In genomic region chr8:34496751-34497150, GRCm38 (mm10) we compare ENCODE assay signal across 22 mouse cellular contexts.
A peak's percentile ranks its signal among the peaks of the same experiment; 100 is the strongest.
DNase-seq lines count a peak whose midpoint lies in the region; ATAC-seq and TF ChIP-seq lines count a peak whose summit lies in the region.
"Had no signal": no experiment of that assay in that cellular context is flagged by ENCODE, and none has a peak within 500 bp of the region (broad histone marks: within the 10 kb centered on the region; RNA-seq: fewer than 3 reads in every experiment).

No protein-coding gene starts in this region.

- TF ChIP-seq EP300 in lung, postnatal 0 days (IDR thresholded peaks at IDR 0.05): peak; percentile 67; the same call in 1 of the 2 replicates

- TF ChIP-seq CTCF in lung, postnatal 0 days (IDR thresholded peaks at IDR 0.05): no peak

- intact Hi-C loops in heart, postnatal 14 days (cut with DNase I): no loop called here

- DNase-seq in frontal cortex, postnatal 36 days (ENCODE audit: low spot score in 2 of 2): no peak
- peak; percentile 23 for DNase-seq in heart, adult 11 months
- no peak for DNase-seq in heart, postnatal 14 days
- DNase-seq in heart, embryonic 10.5 days (ENCODE audit: low spot score): peak; percentile 16
- DNase-seq in lung, postnatal 0 days (ENCODE audit: low spot score): peak; percentile 33
- DNase-seq in lung, postnatal 25 days (ENCODE audit: low spot score): no peak
- DNase-seq: adrenal gland, adult 2 months; adrenal gland, adult 8-10 months; adrenal gland, postnatal 10 days; adrenal gland, postnatal 14 days; adrenal gland, postnatal 25 days; adrenal gland, postnatal 36 days; B cell, adult 2 months; cerebellum, adult 11 months; cerebellum, adult 11-12 months had no signal

- H3K36me3 ChIP-seq in heart, embryonic 10.5 days: no peaks in the 10 kb centered on the region
- H3K36me3 ChIP-seq in heart, embryonic 12.5 days: no peaks in the 10 kb centered on the region
- no peaks in the 10 kb centered on the region for H3K36me3 ChIP-seq in lung, postnatal 0 days (ENCODE audit: insufficient read depth, low read length)
- H3K36me3 ChIP-seq: G1E had no signal

- ATAC-seq in frontal cortex, adult (ENCODE audit: low TSS enrichment): peak; percentile 73
- ATAC-seq in heart, embryonic 12.5 days (ENCODE audit: insufficient number of reproducible peaks, low FRiP score): no peak
- 0 out of 2 replicates have a peak, but pooled peaks have one; percentile 26 for ATAC-seq in lung, postnatal 0 days
- ATAC-seq: activated CD4-positive, CD25-positive, alpha-beta regulatory T cell, adult 4 months; CD4-positive, CD25-positive, alpha-beta regulatory T cell, adult 4 months; Patski had no signal

- H3K4me3 ChIP-seq in heart, embryonic 10.5 days: no peak overlapping the region
- H3K4me3 ChIP-seq in heart, embryonic 12.5 days: no peak overlapping the region
- no peak overlapping the region for H3K4me3 ChIP-seq in lung, postnatal 0 days (ENCODE audit: low read depth, low read length)

- WGBS in heart, embryonic 10.5 days: 93% methylated on average over 4 of the region's 4 CpGs
- 94% methylated on average over 4 of the region's 4 CpGs for WGBS in heart, embryonic 12.5 days
- 62% methylated on average over 4 of the region's 4 CpGs for WGBS in lung, postnatal 0 days

- H3K27ac ChIP-seq in heart, embryonic 10.5 days: no peak overlapping the region
- no peak overlapping the region for H3K27ac ChIP-seq in heart, embryonic 12.5 days (ENCODE audit: poor library complexity, severe bottlenecking)
- no peak overlapping the region for H3K27ac ChIP-seq in lung, postnatal 0 days (ENCODE audit: low read length)

- H3K4me2 ChIP-seq in heart, embryonic 12.5 days: no peak overlapping the region
- no peak overlapping the region for H3K4me2 ChIP-seq in lung, postnatal 0 days (replicated peaks; ENCODE audit: low read depth, low read length)

- H3K9ac ChIP-seq in heart, embryonic 12.5 days: no peak overlapping the region
- H3K9ac ChIP-seq in lung, postnatal 0 days (replicated peaks; ENCODE audit: low read depth): no peak overlapping the region

- no peaks in the 10 kb centered on the region; the same call in 1 of the 2 replicates for H3K4me1 ChIP-seq in heart, embryonic 10.5 days
- no peaks in the 10 kb centered on the region for H3K4me1 ChIP-seq in heart, embryonic 12.5 days (replicated peaks)
- no peaks in the 10 kb centered on the region for H3K4me1 ChIP-seq in lung, postnatal 0 days (ENCODE audit: insufficient read depth, low read depth, low read length)

- no peaks in the 10 kb centered on the region for H3K9me3 ChIP-seq in heart, embryonic 10.5 days
- H3K9me3 ChIP-seq in heart, embryonic 12.5 days (replicated peaks): no peaks in the 10 kb centered on the region
- no peaks in the 10 kb centered on the region for H3K9me3 ChIP-seq in lung, postnatal 0 days (ENCODE audit: low read length)
- H3K9me3 ChIP-seq: G1E had no signal

- no peaks in the 10 kb centered on the region for H3K27me3 ChIP-seq in heart, embryonic 10.5 days (ENCODE audit: insufficient read depth, poor library complexity, severe bottlenecking)
- H3K27me3 ChIP-seq in heart, embryonic 12.5 days (replicated peaks): no peaks in the 10 kb centered on the region
- no peaks in the 10 kb centered on the region for H3K27me3 ChIP-seq in lung, postnatal 0 days (replicated peaks; ENCODE audit: insufficient read depth, low read length)
- H3K27me3 ChIP-seq: CH12.LX, Patski had no signal

Comparison
In these comparisons a context has a peak if more than half of its experiments do, and no peak if none do; other contexts are left out.
1. DNase-seq: peak in heart, adult 11 months (single experiment), heart, embryonic 10.5 days (single experiment) and lung, postnatal 0 days (single experiment); none in frontal cortex, postnatal 36 days (0 of 2), heart, postnatal 14 days (0 of 2) and lung, postnatal 25 days (single experiment).